Mouse (Mus musculus): ENCODE results near the gene Trpc7. TPM values are rescaled to one million over a fixed set of nuclear protein-coding genes. Genes with fewer than 3 reads are reported as not detected.

The Trpc7 gene
- polyA plus RNA-seq, 1 experiment = not detected

GRCm38 (mm10) chr13:56806776-56807490 is 88.9 kb downstream of the Trpc7 start:
- Histone ChIP-seq H3K4me3 (ENCODE audit: low read depth, low read length) (peak overlapping the region; percentile 49), H3K36me3 (ENCODE audit: control insufficient read depth, insufficient read depth, low read length, poor library complexity, severe bottlenecking) (no peaks in the 10 kb centered on the region), H3K9ac (ENCODE audit: low read depth, poor library complexity, severe bottlenecking) (no peak overlapping the region), H3K9me3 (replicated peaks; ENCODE audit: control insufficient read depth, insufficient read depth, low read length, poor library complexity, severe bottlenecking) (no peaks in the 10 kb centered on the region), H3K4me1 (ENCODE audit: control insufficient read depth, insufficient read depth, low read length) (peaks cover 2% of the 10 kb centered on the region), H3K27me3 (ENCODE audit: control insufficient read depth, insufficient read depth, low read length, poor library complexity, severe bottlenecking) (no peaks in the 10 kb centered on the region), H3K27ac (ENCODE audit: insufficient read depth, low read length) (no peak overlapping the region)
- peak; percentile 91 for TF ChIP-seq CTCF (IDR thresholded peaks at IDR 0.05; ENCODE audit: low read depth, low read length)
- TF ChIP-seq POLR2A (IDR thresholded peaks at IDR 0.05; ENCODE audit: insufficient read depth, low read length) = no peak
- no peak for TF ChIP-seq EP300 (IDR thresholded peaks at IDR 0.05; ENCODE audit: insufficient read depth, low read depth, low read length)

DNA sequence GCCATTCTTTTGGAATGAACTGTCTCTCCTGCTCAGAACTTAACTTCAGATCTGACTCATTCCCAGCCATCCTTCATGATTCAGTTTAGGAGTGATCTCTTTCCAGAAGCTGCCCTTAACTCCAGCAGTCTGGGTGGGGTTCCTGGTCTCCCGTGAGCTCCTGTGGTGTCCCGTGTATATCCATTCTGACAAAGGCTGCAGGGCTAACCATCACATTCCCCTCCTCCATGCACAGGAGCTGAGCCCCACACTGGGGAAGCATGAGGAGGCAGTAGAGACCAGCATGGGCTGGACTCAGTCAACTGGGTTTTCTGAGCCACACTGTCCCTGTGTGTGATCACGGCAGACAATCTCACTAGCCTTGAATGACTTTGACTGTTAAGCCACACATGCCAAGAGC is 90.7 kb downstream of the Trpc7 start:
- Histone ChIP-seq H3K4me3 (ENCODE audit: low read depth, low read length) (no peak overlapping the region), H3K9me3 (replicated peaks; ENCODE audit: control insufficient read depth, insufficient read depth, low read length, poor library complexity, severe bottlenecking) (no peaks in the 10 kb centered on the region), H3K4me1 (ENCODE audit: control insufficient read depth, insufficient read depth, low read length) (peaks cover 2% of the 10 kb centered on the region), H3K27ac (ENCODE audit: insufficient read depth, low read length) (no peak overlapping the region), H3K36me3 (ENCODE audit: control insufficient read depth, insufficient read depth, low read length, poor library complexity, severe bottlenecking) (no peaks in the 10 kb centered on the region), H3K27me3 (ENCODE audit: control insufficient read depth, insufficient read depth, low read length, poor library complexity, severe bottlenecking) (no peaks in the 10 kb centered on the region), H3K9ac (ENCODE audit: low read depth, poor library complexity, severe bottlenecking) (no peak overlapping the region)
- TF ChIP-seq CTCF (IDR thresholded peaks at IDR 0.05; ENCODE audit: low read depth, low read length) (no peak), EP300 (IDR thresholded peaks at IDR 0.05; ENCODE audit: insufficient read depth, low read depth, low read length) (no peak), POLR2A (IDR thresholded peaks at IDR 0.05; ENCODE audit: insufficient read depth, low read length) (no peak)

DNA sequence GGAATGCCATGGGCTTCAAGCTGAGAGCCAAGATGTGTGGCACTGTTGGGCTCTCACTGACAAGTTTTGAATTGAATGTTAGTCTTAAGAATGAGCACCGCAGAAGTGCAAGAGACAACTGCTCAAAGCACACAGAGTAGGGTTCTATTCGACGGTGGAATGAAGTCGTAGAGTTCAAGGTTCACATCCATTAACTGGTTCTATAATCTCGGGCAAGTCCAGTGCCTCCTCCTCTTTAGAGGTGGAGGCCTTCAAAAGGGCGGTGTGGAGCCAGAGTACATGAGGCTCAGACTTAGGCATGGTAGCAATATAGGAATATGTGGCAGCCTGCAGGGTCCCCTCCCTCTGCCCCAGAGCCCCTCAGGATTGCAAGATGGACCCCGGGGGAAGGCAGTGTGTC is 98.3 kb downstream of the Trpc7 start:
- no peak overlapping the region for H3K27ac ChIP-seq (ENCODE audit: insufficient read depth, low read length)
- H3K4me1 ChIP-seq (ENCODE audit: control insufficient read depth, insufficient read depth, low read length) = no peaks in the 10 kb centered on the region
- H3K27me3 ChIP-seq (ENCODE audit: control insufficient read depth, insufficient read depth, low read length, poor library complexity, severe bottlenecking) = no peaks in the 10 kb centered on the region
- no peak for TF ChIP-seq POLR2A (IDR thresholded peaks at IDR 0.05; ENCODE audit: insufficient read depth, low read length)
- no peak for TF ChIP-seq EP300 (IDR thresholded peaks at IDR 0.05; ENCODE audit: insufficient read depth, low read depth, low read length)
- no peak for TF ChIP-seq CTCF (IDR thresholded peaks at IDR 0.05; ENCODE audit: low read depth, low read length)
- no peak overlapping the region for H3K4me3 ChIP-seq (ENCODE audit: low read depth, low read length)
- no peak overlapping the region for H3K9ac ChIP-seq (ENCODE audit: low read depth, poor library complexity, severe bottlenecking)
- no peaks in the 10 kb centered on the region for H3K9me3 ChIP-seq (replicated peaks; ENCODE audit: control insufficient read depth, insufficient read depth, low read length, poor library complexity, severe bottlenecking)
- H3K36me3 ChIP-seq (ENCODE audit: control insufficient read depth, insufficient read depth, low read length, poor library complexity, severe bottlenecking) = no peaks in the 10 kb centered on the region

DNA sequence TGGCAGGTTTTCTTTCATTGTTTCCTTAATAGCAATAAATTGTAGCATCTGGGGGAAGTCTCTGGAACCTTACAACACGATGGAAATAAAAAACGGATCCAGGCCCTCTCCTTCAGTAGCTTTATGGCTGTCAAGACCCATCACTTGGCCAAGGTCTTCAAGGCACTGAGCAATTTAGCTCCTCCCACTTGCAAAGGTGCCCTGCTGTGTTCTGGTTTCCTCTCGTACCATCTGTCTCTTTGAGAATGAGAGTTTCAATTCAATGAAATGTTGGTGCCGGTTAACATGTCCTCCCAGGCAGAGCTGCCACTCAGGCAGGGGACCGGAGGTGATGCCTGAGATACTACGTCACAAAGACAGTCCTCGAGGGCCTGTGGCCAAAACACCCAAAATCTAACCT is 100.3 kb downstream of the Trpc7 start:
- TF ChIP-seq EP300 (IDR thresholded peaks at IDR 0.05; ENCODE audit: insufficient read depth, low read depth, low read length) (no peak), POLR2A (IDR thresholded peaks at IDR 0.05; ENCODE audit: insufficient read depth, low read length) (no peak), CTCF (IDR thresholded peaks at IDR 0.05; ENCODE audit: low read depth, low read length) (no peak)
- Histone ChIP-seq H3K27me3 (ENCODE audit: control insufficient read depth, insufficient read depth, low read length, poor library complexity, severe bottlenecking) (no peaks in the 10 kb centered on the region), H3K9me3 (replicated peaks; ENCODE audit: control insufficient read depth, insufficient read depth, low read length, poor library complexity, severe bottlenecking) (no peaks in the 10 kb centered on the region), H3K36me3 (ENCODE audit: control insufficient read depth, insufficient read depth, low read length, poor library complexity, severe bottlenecking) (no peaks in the 10 kb centered on the region), H3K4me3 (ENCODE audit: low read depth, low read length) (no peak overlapping the region), H3K9ac (ENCODE audit: low read depth, poor library complexity, severe bottlenecking) (no peak overlapping the region), H3K4me1 (ENCODE audit: control insufficient read depth, insufficient read depth, low read length) (no peaks in the 10 kb centered on the region), H3K27ac (ENCODE audit: insufficient read depth, low read length) (no peak overlapping the region)

DNA sequence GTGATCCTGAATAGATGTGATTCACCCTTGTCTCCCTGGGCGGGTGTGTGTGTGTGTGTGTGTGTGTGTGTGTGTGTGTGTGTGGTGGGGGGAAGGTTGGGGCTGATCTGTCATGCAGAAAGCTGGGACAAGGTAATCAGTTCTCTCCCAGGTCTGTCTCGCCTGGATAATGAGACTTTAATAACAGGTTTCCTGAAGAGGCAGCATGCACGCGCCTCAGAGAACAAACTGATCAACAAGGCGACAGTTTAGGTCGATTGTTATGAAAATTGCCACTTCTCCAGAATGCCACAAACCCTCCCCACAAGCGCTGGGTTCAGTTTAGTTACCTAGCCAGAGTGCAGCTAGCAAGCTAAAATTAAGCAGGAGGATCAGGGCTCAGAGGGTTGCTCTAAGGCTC is 101.4 kb downstream of the Trpc7 start:
- H3K4me3 ChIP-seq (ENCODE audit: low read depth, low read length) = no peak overlapping the region
- H3K9ac ChIP-seq (ENCODE audit: low read depth, poor library complexity, severe bottlenecking) = no peak overlapping the region
- no peaks in the 10 kb centered on the region for H3K4me1 ChIP-seq (ENCODE audit: control insufficient read depth, insufficient read depth, low read length)
- no peaks in the 10 kb centered on the region for H3K27me3 ChIP-seq (ENCODE audit: control insufficient read depth, insufficient read depth, low read length, poor library complexity, severe bottlenecking)
- H3K27ac ChIP-seq (ENCODE audit: insufficient read depth, low read length) = no peak overlapping the region
- no peaks in the 10 kb centered on the region for H3K9me3 ChIP-seq (replicated peaks; ENCODE audit: control insufficient read depth, insufficient read depth, low read length, poor library complexity, severe bottlenecking)
- H3K36me3 ChIP-seq (ENCODE audit: control insufficient read depth, insufficient read depth, low read length, poor library complexity, severe bottlenecking) = no peaks in the 10 kb centered on the region
- no peak for TF ChIP-seq POLR2A (IDR thresholded peaks at IDR 0.05; ENCODE audit: insufficient read depth, low read length)
- TF ChIP-seq EP300 (IDR thresholded peaks at IDR 0.05; ENCODE audit: insufficient read depth, low read depth, low read length) = no peak
- no peak for TF ChIP-seq CTCF (IDR thresholded peaks at IDR 0.05; ENCODE audit: low read depth, low read length)

DNA sequence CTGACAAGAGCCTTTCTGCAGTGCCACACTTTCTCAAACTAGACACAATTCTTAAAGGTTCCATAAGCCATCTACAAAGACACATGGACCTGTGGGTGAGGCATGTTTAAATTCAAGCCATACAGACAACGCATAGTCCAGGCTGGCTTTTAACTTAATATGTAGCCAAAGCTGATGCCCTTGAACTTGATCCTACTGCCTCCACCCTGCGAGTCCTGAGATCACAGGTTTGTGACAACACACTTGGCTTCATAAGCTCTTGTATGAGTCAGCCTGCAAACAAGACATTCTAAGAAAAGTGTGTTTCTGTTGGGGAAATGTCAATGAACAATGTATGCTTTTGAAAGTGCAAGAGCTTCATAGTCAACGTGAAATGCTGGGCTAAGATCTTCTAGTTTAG is 102.9 kb downstream of the Trpc7 start:
- Histone ChIP-seq H3K4me3 (ENCODE audit: low read depth, low read length) (no peak overlapping the region), H3K9ac (ENCODE audit: low read depth, poor library complexity, severe bottlenecking) (no peak overlapping the region), H3K4me1 (ENCODE audit: control insufficient read depth, insufficient read depth, low read length) (no peaks in the 10 kb centered on the region), H3K27me3 (ENCODE audit: control insufficient read depth, insufficient read depth, low read length, poor library complexity, severe bottlenecking) (no peaks in the 10 kb centered on the region), H3K9me3 (replicated peaks; ENCODE audit: control insufficient read depth, insufficient read depth, low read length, poor library complexity, severe bottlenecking) (no peaks in the 10 kb centered on the region), H3K27ac (ENCODE audit: insufficient read depth, low read length) (no peak overlapping the region), H3K36me3 (ENCODE audit: control insufficient read depth, insufficient read depth, low read length, poor library complexity, severe bottlenecking) (no peaks in the 10 kb centered on the region)
- TF ChIP-seq CTCF (IDR thresholded peaks at IDR 0.05; ENCODE audit: low read depth, low read length) (no peak), EP300 (IDR thresholded peaks at IDR 0.05; ENCODE audit: insufficient read depth, low read depth, low read length) (no peak), POLR2A (IDR thresholded peaks at IDR 0.05; ENCODE audit: insufficient read depth, low read length) (no peak)
